Mouse (Mus musculus): ENCODE results near the gene Agap1. TPM values are rescaled to one million over a fixed set of nuclear protein-coding genes. Genes with fewer than 3 reads are reported as not detected.
A peak's percentile ranks its signal among the peaks of the same experiment; 100 is the strongest.

Agap1 gene
- polyA plus RNA-seq, 1 experiment from 2014 or later = 17.6 TPM

- no peak overlapping the region for H3K4me3 ChIP-seq (ENCODE audit: low read depth, low read length)
- no peak overlapping the region for H3K4me2 ChIP-seq (replicated peaks; ENCODE audit: low read depth, low read length)
- no peak for ATAC-seq (ENCODE audit: insufficient number of reproducible peaks, insufficient read depth, low FRiP score, low read depth)
- H3K9ac ChIP-seq (replicated peaks; ENCODE audit: low read depth, low read length) = no peak overlapping the region
- no peaks in the 10 kb centered on the region; the same call in 1 of the 2 replicates for H3K36me3 ChIP-seq (ENCODE audit: control insufficient read depth, insufficient read depth, low read length)
- no peaks in the 10 kb centered on the region for H3K4me1 ChIP-seq (ENCODE audit: control insufficient read depth, insufficient read depth, low read length)
- H3K27me3 ChIP-seq (ENCODE audit: control insufficient read depth, insufficient read depth, low read length) = no peaks in the 10 kb centered on the region
- no peak overlapping the region for H3K27ac ChIP-seq (ENCODE audit: low read length)
- peaks cover 8% of the 10 kb centered on the region; the same call in 1 of the 2 replicates for H3K9me3 ChIP-seq (ENCODE audit: control insufficient read depth, low read depth, low read length)
- WGBS = 89% methylated on average over 7 of the region's 7 CpGs
These were observed 136.4 kb downstream of the Agap1 start for GRCm38 (mm10) chr1:89590994-89591393.

DNA sequence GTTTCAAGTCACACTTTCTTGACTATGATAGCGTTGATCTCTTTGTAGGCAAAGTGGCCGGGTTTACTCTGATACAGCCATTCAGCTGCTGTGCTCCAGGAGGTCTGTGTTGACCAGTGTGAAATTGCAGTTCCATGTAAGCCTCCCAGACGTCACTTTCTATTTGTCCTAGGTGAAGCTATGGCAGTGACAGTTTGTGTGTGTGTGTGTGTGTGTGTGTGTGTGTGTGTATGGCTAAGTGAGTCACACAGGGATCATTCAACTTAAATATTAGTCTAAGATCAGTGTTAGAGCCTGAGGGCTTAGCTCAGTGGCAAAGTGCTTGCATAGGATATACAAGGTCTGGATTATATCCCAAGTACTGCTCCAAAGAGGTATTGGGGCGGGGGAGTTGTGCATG lies 138.6 kb downstream of the Agap1 start:
- Histone ChIP-seq H3K27ac (ENCODE audit: low read length) (no peak overlapping the region), H3K4me3 (ENCODE audit: low read depth, low read length) (no peak overlapping the region), H3K36me3 (ENCODE audit: control insufficient read depth, insufficient read depth, low read length) (no peaks in the 10 kb centered on the region), H3K9ac (replicated peaks; ENCODE audit: low read depth, low read length) (no peak overlapping the region), H3K4me2 (replicated peaks; ENCODE audit: low read depth, low read length) (no peak overlapping the region), H3K9me3 (ENCODE audit: control insufficient read depth, low read depth, low read length) (peaks cover 8% of the 10 kb centered on the region; the same call in 1 of the 2 replicates), H3K4me1 (ENCODE audit: control insufficient read depth, insufficient read depth, low read length) (no peaks in the 10 kb centered on the region), H3K27me3 (ENCODE audit: control insufficient read depth, insufficient read depth, low read length) (no peaks in the 10 kb centered on the region)
- 73% methylated on average over 4 of the region's 4 CpGs for WGBS
- peak; percentile 42; the same call in 1 of the 2 replicates for ATAC-seq (ENCODE audit: insufficient number of reproducible peaks, insufficient read depth, low FRiP score, low read depth)

- H3K4me2 ChIP-seq (replicated peaks; ENCODE audit: low read depth, low read length) = no peak overlapping the region
- H3K4me3 ChIP-seq (ENCODE audit: low read depth, low read length) = no peak overlapping the region
- peaks cover 8% of the 10 kb centered on the region; the same call in 1 of the 2 replicates for H3K9me3 ChIP-seq (ENCODE audit: control insufficient read depth, low read depth, low read length)
- no peaks in the 10 kb centered on the region for H3K27me3 ChIP-seq (ENCODE audit: control insufficient read depth, insufficient read depth, low read length)
- H3K4me1 ChIP-seq (ENCODE audit: control insufficient read depth, insufficient read depth, low read length) = no peaks in the 10 kb centered on the region
- ATAC-seq (ENCODE audit: insufficient number of reproducible peaks, insufficient read depth, low FRiP score, low read depth) = no peak
- WGBS = 80% methylated on average over 8 of the region's 8 CpGs
- H3K27ac ChIP-seq (ENCODE audit: low read length) = no peak overlapping the region
- H3K9ac ChIP-seq (replicated peaks; ENCODE audit: low read depth, low read length) = no peak overlapping the region
- no peaks in the 10 kb centered on the region for H3K36me3 ChIP-seq (ENCODE audit: control insufficient read depth, insufficient read depth, low read length)
These were observed 140.4 kb downstream of the Agap1 start for GRCm38 (mm10) chr1:89594999-89595398.

GRCm38 (mm10) chr1:89595421-89595820 lies 140.8 kb downstream of the Agap1 start:
- Histone ChIP-seq H3K27me3 (ENCODE audit: control insufficient read depth, insufficient read depth, low read length) (no peaks in the 10 kb centered on the region), H3K9ac (replicated peaks; ENCODE audit: low read depth, low read length) (no peak overlapping the region), H3K9me3 (ENCODE audit: control insufficient read depth, low read depth, low read length) (peaks cover 8% of the 10 kb centered on the region; the same call in 1 of the 2 replicates), H3K36me3 (ENCODE audit: control insufficient read depth, insufficient read depth, low read length) (no peaks in the 10 kb centered on the region), H3K4me2 (replicated peaks; ENCODE audit: low read depth, low read length) (no peak overlapping the region), H3K4me1 (ENCODE audit: control insufficient read depth, insufficient read depth, low read length) (no peaks in the 10 kb centered on the region), H3K27ac (ENCODE audit: low read length) (no peak overlapping the region), H3K4me3 (ENCODE audit: low read depth, low read length) (no peak overlapping the region)
- ATAC-seq (ENCODE audit: insufficient number of reproducible peaks, insufficient read depth, low FRiP score, low read depth) = no peak
- WGBS = 86% methylated on average over 7 of the region's 7 CpGs

DNA sequence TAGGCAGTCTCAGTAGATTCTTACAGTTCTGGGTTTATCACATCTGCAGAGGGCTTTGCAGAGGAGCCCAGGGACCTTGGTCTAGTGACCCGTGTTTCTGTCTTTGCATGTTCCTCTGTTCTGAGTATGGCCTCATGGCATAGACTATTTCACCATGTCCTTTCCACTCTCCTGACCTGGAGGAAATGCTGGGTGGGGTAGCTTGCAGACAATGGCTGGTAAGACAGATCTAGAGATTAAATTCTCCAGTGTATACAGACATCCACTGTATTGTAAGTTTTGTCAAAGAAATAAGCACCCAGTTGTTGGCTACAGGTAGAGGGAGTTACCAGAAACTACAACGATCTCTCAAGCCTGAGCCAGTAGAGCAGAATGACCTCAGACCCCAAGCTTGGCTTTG lies 141.6 kb downstream of the Agap1 start:
- H3K27me3 ChIP-seq (ENCODE audit: control insufficient read depth, insufficient read depth, low read length) = no peaks in the 10 kb centered on the region
- no peak overlapping the region for H3K4me3 ChIP-seq (ENCODE audit: low read depth, low read length)
- H3K4me1 ChIP-seq (ENCODE audit: control insufficient read depth, insufficient read depth, low read length) = 0 out of 2 replicates have a peak, but pooled peaks cover 6% of the 10 kb centered on the region
- no peak overlapping the region for H3K27ac ChIP-seq (ENCODE audit: low read length)
- no peak overlapping the region for H3K9ac ChIP-seq (replicated peaks; ENCODE audit: low read depth, low read length)
- peaks cover 8% of the 10 kb centered on the region; the same call in 1 of the 2 replicates for H3K9me3 ChIP-seq (ENCODE audit: control insufficient read depth, low read depth, low read length)
- H3K4me2 ChIP-seq (replicated peaks; ENCODE audit: low read depth, low read length) = no peak overlapping the region
- WGBS = 95% methylated on average over 2 of the region's 2 CpGs
- no peaks in the 10 kb centered on the region for H3K36me3 ChIP-seq (ENCODE audit: control insufficient read depth, insufficient read depth, low read length)
- ATAC-seq (ENCODE audit: insufficient number of reproducible peaks, insufficient read depth, low FRiP score, low read depth) = no peak

DNA sequence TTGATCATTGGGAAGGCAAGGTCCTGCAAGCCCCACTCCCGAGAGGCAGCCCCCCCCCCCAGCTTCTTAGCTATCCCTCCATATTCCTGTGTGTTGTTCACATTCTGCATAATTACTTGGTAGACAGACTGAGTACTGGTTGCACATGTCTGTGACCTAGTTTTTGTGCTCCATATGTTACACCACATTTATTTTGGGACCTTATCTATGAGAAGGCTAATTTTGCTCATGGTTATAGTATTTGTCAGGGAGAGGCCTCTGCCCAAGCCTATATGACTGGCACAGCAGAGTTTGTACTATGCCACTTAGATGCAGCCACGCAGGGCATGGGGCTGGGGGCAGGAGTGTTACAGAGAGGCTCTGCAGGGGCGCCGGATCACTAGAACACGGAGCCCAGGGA lies 144.3 kb downstream of the Agap1 start:
- H3K9me3 ChIP-seq (ENCODE audit: control insufficient read depth, low read depth, low read length) = no peaks in the 10 kb centered on the region
- no peak overlapping the region for H3K4me3 ChIP-seq (ENCODE audit: low read depth, low read length)
- no peak overlapping the region for H3K27ac ChIP-seq (ENCODE audit: low read length)
- no peak overlapping the region for H3K4me2 ChIP-seq (replicated peaks; ENCODE audit: low read depth, low read length)
- WGBS = 86% methylated on average over 5 of the region's 5 CpGs
- no peak overlapping the region for H3K9ac ChIP-seq (replicated peaks; ENCODE audit: low read depth, low read length)
- H3K27me3 ChIP-seq (ENCODE audit: control insufficient read depth, insufficient read depth, low read length) = no peaks in the 10 kb centered on the region
- no peak for ATAC-seq (ENCODE audit: insufficient number of reproducible peaks, insufficient read depth, low FRiP score, low read depth)
- H3K36me3 ChIP-seq (ENCODE audit: control insufficient read depth, insufficient read depth, low read length) = no peaks in the 10 kb centered on the region
- 0 out of 2 replicates have a peak, but pooled peaks cover 8% of the 10 kb centered on the region for H3K4me1 ChIP-seq (ENCODE audit: control insufficient read depth, insufficient read depth, low read length)

DNA sequence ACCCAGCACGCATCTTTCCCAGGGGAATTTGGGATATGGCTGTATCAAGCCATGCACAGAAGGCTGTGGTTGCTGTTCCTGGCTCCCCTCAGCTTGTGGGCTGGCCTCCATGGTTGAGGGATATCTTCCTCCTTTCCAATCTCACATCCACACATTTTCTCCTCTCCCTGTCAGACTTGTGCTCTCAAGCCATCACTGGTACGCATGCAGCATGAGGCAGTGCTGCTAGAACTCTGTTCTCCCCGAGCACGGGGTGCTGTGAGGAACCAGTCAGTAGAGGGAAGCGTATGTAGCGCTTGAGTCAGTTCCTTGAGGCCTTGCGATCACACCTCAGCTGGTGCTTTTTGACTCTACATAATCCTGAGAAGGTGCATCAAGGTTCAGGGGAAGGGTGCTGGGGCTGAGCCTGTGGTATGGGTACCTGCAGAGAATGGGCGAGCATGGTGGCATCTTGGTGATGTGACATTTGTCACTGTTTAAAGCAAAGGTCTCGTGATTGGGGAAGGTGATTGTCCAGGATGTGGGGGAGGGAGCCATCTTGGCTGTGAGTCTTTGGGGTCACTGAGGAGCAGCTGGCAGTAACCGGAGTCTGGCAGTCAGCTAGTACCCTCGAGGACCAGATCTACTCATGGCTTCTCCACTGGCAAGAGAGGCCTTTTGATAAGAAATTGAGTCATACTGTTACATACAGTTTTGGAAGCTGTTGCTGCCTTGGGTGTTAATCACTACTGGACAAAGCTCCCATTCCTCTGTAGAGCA lies 145.6 kb downstream of the Agap1 start:
- Histone ChIP-seq H3K4me2 (replicated peaks; ENCODE audit: low read depth, low read length) (no peak overlapping the region), H3K9ac (replicated peaks; ENCODE audit: low read depth, low read length) (no peak overlapping the region), H3K27ac (ENCODE audit: low read length) (no peak overlapping the region), H3K4me1 (ENCODE audit: control insufficient read depth, insufficient read depth, low read length) (0 out of 2 replicates have a peak, but pooled peaks cover 8% of the 10 kb centered on the region), H3K4me3 (ENCODE audit: low read depth, low read length) (no peak overlapping the region), H3K9me3 (ENCODE audit: control insufficient read depth, low read depth, low read length) (no peaks in the 10 kb centered on the region), H3K36me3 (ENCODE audit: control insufficient read depth, insufficient read depth, low read length) (no peaks in the 10 kb centered on the region), H3K27me3 (ENCODE audit: control insufficient read depth, insufficient read depth, low read length) (no peaks in the 10 kb centered on the region)
- no peak for ATAC-seq (ENCODE audit: insufficient number of reproducible peaks, insufficient read depth, low FRiP score, low read depth)
- WGBS = 81% methylated on average over 11 of the region's 11 CpGs

- no peak for ATAC-seq (ENCODE audit: insufficient number of reproducible peaks, insufficient read depth, low FRiP score, low read depth)
- Histone ChIP-seq H3K9ac (replicated peaks; ENCODE audit: low read depth, low read length) (no peak overlapping the region), H3K4me2 (replicated peaks; ENCODE audit: low read depth, low read length) (no peak overlapping the region), H3K27me3 (ENCODE audit: control insufficient read depth, insufficient read depth, low read length) (no peaks in the 10 kb centered on the region), H3K36me3 (ENCODE audit: control insufficient read depth, insufficient read depth, low read length) (peaks cover 4% of the 10 kb centered on the region; the same call in 1 of the 2 replicates), H3K27ac (ENCODE audit: low read length) (no peak overlapping the region), H3K4me3 (ENCODE audit: low read depth, low read length) (no peak overlapping the region), H3K9me3 (ENCODE audit: control insufficient read depth, low read depth, low read length) (no peaks in the 10 kb centered on the region), H3K4me1 (ENCODE audit: control insufficient read depth, insufficient read depth, low read length) (0 out of 2 replicates have a peak, but pooled peaks cover 8% of the 10 kb centered on the region)
- 88% methylated on average over 7 of the region's 7 CpGs for WGBS
These were observed 146.7 kb downstream of the Agap1 start for GRCm38 (mm10) chr1:89601349-89601748.

All from stomach, embryonic 14.5 days (tissue).